Mouse (Mus musculus): ENCODE results near the gene Gm20388.

Gene Gm20388

DNA sequence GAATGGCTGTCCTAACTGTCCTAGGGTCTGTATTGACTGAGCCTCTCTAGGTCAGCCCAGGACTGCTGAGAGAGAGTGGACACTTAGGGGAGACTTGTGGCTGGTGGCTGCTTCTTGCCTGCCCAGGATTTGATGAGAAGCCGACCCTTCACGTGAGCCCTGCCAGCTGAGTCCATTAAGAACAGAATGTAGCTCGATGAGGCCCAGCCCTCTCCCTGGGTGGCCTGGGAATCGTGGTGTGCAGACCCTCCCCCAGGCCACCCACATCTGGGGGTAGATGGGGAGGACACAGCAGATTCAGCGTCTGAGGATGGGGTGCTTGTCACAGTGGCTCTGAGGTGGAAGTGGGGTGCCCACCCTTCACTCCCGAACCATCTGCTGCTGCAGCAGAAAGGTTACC is 1001.8 kb downstream of the Gm20388 start:
- intact Hi-C loops (cut with DNase I), result no loop called here

GRCm38 (mm10) chr8:120916831-120917435 is 1006.3 kb downstream of the Gm20388 start:
- intact Hi-C loops (cut with DNase I), result no loop called here

DNA sequence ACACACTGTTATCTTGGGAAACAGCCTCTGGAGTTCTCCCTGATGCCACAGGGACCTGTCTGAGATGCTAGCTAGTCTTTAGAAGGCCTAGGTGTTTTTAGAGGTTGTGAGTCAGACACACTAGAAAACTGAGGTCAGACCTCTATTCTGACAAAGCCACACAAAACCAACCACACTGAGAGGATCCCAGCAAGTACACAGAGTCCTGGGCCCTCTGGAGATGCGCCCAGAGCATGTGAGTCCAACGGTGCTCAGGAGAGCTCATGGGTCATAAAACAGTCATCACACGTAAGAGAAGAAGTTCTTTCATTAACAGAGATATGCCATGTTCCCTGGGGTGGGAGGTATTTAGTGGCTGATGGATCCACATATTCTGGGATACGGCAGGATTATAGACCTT is 1009.9 kb downstream of the Gm20388 start:
- intact Hi-C loops (cut with DNase I), result no loop called here

GRCm38 (mm10) chr8:120926201-120926600 is 1015.6 kb downstream of the Gm20388 start:
- intact Hi-C loops (cut with DNase I), result no loop called here

DNA sequence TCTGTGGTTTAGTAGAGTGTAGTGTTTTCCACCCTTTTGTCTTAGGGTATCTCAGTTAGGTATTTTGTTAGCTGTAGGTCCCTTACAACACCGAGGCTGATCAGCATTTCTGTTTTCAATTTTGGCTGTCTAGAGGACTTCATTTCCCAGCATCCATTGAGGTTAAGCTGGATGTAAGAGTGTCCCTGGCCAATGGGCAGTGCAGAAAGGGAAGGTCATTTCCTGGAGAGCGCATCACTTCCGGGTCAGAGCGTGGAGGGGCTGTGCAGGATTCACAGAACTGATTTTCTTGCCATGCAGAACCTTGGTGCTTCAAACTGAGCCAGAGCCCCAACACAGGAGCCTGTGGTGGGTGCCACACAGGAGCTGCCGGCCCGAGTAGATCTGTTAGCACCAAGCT is 1017.4 kb downstream of the Gm20388 start:
- intact Hi-C loops (cut with DNase I), result no loop called here

DNA sequence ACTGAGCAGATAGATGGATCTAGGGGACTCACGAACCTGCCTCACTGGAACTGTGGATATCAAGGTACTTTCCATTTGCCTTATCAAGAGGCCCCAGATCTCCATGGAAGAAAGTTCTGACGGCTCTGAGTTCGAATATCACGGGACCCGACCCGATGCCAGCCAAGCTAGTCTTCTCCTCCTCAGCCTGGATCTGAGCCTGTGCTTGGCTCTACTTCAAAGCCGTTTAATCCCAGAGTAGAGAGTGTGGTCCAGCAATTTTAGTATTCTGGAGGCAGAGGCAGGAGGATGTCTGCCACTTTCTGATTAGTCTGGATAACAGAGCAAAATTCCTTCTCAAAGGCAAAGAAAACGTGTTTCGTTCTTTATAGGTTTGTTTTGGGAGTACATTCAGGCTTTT is 1024.0 kb downstream of the Gm20388 start:
- intact Hi-C loops (cut with DNase I), result no loop called here

GRCm38 (mm10) chr8:120936685-120937084 is 1026.0 kb downstream of the Gm20388 start:
- intact Hi-C loops (cut with DNase I), result no loop called here

- intact Hi-C loops (cut with DNase I), result no loop called here
Measured at GRCm38 (mm10) chr8:120937474-120937873, 1026.8 kb downstream of the Gm20388 start.

GRCm38 (mm10) chr8:120940287-120940686 is 1029.6 kb downstream of the Gm20388 start:
- intact Hi-C loops (cut with DNase I), result no loop called here

DNA sequence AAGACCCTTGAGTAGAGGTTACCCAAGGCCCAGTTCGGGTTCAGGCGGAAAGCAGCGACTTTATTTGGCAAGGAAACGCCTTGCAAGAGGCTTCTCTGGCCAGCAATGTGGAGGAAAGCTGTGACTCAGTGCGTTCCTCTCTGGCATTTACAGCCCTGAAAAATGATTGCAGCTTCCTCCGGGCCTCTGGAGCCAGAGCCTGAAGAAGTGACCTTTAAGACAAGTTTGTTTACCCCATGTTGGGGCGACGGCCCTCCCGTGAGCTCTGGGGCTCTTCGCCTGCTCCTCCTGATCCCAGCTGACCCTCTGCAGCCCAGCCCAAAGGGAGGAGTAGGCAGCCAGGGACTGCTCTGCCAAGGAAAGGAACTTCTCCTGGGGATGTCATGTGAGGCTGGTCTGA is 1036.6 kb downstream of the Gm20388 start:
- intact Hi-C loops (cut with DNase I), result no loop called here

- intact Hi-C loops (cut with DNase I), result no loop called here
Measured at GRCm38 (mm10) chr8:120948050-120948595, 1037.5 kb downstream of the Gm20388 start.

GRCm38 (mm10) chr8:120948620-120949491 is 1038.2 kb downstream of the Gm20388 start:
- intact Hi-C loops (cut with DNase I), result no loop called here

DNA sequence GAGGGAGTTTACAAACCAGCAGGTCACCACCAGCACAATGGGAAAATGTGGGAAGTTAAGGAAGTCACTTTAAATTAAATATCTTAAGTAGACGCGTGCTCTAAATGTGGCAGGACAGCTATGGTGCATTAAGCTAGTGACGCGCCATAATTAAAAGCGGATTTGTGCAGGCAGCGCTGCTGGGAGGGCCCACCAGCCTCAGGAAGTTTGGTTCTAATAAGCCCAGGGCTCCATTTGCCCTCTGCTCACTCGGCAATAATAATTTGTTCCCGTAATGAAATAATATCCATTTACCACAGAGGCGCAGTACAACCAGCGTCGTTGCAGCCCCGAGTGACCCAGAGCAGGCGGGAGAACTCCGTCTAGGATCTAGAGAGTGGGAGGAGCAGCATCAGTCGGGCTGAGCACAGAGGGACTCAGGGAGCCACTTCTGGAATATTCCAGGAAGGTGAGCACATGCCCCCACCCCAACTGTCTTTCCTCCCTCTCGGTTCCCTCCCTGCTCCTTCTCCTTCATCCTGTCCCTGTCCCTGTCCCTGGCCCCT is 1040.1 kb downstream of the Gm20388 start:
- intact Hi-C loops (cut with DNase I), result no loop called here

DNA sequence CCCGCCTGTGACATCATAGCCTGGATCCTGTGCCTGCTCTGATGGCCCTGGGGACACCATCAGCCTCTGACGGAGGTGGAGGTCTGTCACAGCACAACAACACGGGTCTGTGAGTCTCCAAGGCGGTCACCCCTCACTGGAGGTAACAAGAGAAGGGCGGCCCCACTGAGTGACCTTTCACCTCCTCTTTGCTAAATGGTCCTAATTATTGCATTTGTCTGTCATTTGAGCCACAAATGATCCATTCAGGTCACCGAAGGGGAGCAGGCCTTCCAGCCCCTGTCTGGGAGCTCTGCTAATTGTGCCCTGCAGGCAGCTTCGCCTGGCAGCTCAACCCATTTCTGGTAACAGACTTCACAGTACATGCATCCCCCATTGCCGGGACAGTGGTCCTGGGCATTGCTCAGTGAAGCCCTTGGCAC is 1048.8 kb downstream of the Gm20388 start:
- intact Hi-C loops (cut with DNase I), result no loop called here

DNA sequence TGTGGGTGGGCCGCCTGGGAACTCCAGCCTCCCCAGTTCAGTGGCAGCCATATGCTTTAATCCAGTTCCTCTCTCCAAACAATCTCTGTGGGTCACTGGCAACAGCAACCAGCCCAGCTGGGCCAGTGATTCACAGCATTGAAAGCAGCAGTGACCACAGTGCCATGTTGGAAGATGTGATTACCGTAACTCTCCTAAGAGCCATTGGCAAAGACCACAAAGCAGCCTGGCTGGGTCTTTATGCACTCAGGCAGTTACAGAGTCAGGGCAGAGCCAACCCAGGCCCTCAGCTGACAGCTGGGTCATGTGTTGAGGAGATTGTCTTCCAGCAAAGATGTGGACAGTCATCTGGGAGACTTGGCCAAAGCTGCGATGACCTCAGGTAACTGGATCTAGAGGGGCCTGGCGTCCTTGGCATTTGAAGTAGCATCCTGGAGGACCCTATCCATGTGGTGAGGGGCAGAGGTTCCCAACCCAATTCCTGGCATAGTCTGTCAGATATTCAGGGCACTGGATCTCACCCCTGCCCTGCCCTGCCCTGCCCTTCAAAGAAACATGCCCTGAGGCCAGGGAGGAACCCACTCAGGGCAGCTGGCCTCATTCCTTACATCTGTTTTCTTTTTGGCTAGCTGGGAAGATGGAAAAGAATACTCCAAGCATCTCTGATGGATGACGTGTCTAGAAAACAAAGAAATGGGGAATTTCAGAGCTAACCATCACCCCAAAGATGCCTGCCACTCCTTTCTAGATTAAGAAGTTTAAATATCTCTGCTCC is 1052.2 kb downstream of the Gm20388 start:
- intact Hi-C loops (cut with DNase I), result no loop called here

- intact Hi-C loops (cut with DNase I), result no loop called here
Measured at GRCm38 (mm10) chr8:120966557-120966956, 1055.9 kb downstream of the Gm20388 start.

- intact Hi-C loops (cut with DNase I), result no loop called here
Measured at GRCm38 (mm10) chr8:120968308-120968707, 1057.7 kb downstream of the Gm20388 start.

GRCm38 (mm10) chr8:120970346-120970745 is 1059.7 kb downstream of the Gm20388 start:
- intact Hi-C loops (cut with DNase I), result loop anchor here (2.0 kb wide), 1 partner anchor 122 kb away; no protein-coding TSS in a partner anchor

DNA sequence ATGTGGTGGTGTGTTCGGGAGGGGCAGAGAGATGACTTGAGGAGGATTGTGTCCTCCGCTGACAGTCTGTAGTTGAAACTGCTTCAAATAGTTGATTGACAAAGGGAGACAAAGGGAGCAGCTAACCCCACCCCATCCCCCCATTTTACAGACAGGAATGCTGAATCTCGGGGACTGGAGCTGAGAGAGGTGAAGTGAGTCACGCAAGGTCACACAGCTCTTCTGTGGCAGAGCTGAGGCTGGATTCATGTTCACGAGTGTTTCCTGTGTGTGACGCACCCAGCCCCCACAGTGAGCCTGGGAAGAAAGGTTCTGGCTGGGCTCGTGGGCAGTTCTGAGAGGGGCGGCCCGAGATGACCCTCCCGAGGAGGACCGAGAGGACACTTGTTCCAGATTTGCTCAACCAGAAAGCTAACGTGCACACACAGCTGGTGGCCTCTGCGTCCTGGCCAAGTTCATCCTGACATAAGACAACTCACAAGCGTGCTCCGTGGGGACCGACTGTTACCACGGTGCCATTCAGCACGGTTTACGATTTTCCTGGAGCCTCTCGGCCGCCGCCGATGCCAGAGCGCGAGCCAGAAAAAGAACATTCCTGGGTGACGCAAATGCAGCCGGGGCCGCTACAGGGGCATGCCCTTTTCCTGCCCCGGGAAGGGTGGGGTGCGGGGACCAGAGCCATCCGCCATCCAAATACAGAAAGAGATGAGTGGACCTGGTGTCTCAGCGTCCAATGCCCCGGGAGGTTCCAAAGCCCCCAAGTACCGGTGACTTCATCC is 1061.2 kb downstream of the Gm20388 start:
- intact Hi-C loops (cut with DNase I), result loop anchor here (2.0 kb wide), 1 partner anchor 121 kb away; no protein-coding TSS in a partner anchor

DNA sequence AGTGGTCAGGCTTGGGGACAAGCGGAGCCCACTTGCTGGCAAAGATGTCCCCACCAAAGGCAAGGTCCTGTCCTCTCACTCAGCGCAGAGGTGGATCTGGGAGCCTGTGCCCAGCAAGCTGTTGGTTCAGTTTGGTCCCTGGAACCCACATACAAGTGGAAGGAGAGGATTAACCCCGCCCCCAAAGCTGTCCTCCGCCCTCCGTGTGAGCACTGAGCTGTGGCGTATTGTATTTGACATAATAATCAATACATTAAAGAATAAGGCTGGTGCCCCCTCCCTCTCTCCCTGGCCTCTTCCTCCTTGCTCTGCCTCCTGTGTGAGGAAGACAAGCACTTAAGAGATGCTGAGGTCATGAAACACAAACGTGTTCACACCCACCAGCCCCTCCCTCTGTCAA is 1062.4 kb downstream of the Gm20388 start:
- intact Hi-C loops (cut with DNase I), result no loop called here

All from adrenal gland (tissue).